In the genomic region with DNA sequence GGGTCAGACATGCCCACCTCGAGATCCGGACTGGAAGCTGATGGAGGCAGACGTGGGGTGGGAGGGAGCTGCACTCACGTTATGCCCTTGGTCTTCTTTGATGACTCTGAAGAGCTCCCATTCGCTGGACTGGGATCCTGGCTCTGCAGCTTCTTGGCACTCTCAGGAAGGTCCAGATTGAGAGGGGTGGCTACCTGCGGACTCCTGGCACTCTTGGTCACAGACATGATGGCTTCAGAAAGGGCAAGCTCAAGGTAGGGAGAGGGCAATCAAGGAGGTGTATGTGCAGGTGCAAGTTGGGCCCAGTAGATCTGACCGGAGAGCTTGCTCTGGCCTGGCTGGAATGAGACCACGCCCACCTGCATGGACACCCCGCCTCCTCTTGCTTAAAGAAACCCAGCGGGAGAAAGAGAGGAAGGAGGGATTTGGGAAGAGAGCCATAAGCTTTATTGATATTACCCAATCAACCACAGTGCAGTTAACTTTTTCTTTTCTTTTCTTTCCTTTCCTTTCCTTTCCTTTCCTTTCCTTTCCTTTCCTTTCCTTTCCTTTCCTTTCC, we compare ENCODE assay signal across 9 mouse cellular contexts. TPM values are rescaled to one million over a fixed set of nuclear protein-coding genes. Genes with fewer than 3 reads are reported as not detected.
A peak's percentile ranks its signal among the peaks of the same experiment; 100 is the strongest.
DNase-seq lines count a peak whose midpoint lies in the region; ATAC-seq and TF ChIP-seq lines count a peak whose summit lies in the region.
"Had no signal": no experiment of that assay in that cellular context is flagged by ENCODE, and none has a peak within 500 bp of the region (broad histone marks: within the 10 kb centered on the region; RNA-seq: fewer than 3 reads in every experiment).

Slc36a2 (minus strand) TSS at position 345 of the 559 bp plus-strand sequence.

- TF ChIP-seq CTCF in liver, postnatal 0 days (IDR thresholded peaks at IDR 0.05; ENCODE audit: low read depth) = no peak
- TF ChIP-seq CTCF in left cerebral cortex, adult 2 months (IDR thresholded peaks at IDR 0.05) = no peak

- H3K36me3 ChIP-seq in erythroblast, embryonic 14.5 days (ENCODE audit: control insufficient read depth) = no peaks in the 10 kb centered on the region; the same call in 1 of the 2 replicates
- no peaks in the 10 kb centered on the region for H3K36me3 ChIP-seq in liver, postnatal 0 days (replicated peaks; ENCODE audit: insufficient read depth, low read length)
- H3K36me3 ChIP-seq in hindbrain, embryonic 13.5 days = no peaks in the 10 kb centered on the region

- peak; percentile 42 for DNase-seq in R1 (ENCODE audit: low read depth, low spot score)
- DNase-seq in cerebellum, postnatal 25 days = peak; percentile 83 to 84
- DNase-seq in liver, postnatal 0 days = peak; percentile 57
- no peak for DNase-seq in gastrocnemius, postnatal 14 days
- DNase-seq in left cerebral cortex, adult 2 months (ENCODE audit: extremely low spot score in 1 of 2, low spot score in 2 of 2) = no peak

- no peaks in the 10 kb centered on the region for H3K4me1 ChIP-seq in erythroblast, embryonic 14.5 days (ENCODE audit: control insufficient read depth)
- peaks cover 7% of the 10 kb centered on the region; the same call in 1 of the 2 replicates for H3K4me1 ChIP-seq in liver, postnatal 0 days (ENCODE audit: insufficient read depth)
- H3K4me1 ChIP-seq in hindbrain, embryonic 13.5 days (replicated peaks) = no peaks in the 10 kb centered on the region

- H3K27me3 ChIP-seq in erythroblast, embryonic 14.5 days (ENCODE audit: control insufficient read depth) = no peaks in the 10 kb centered on the region
- peaks cover 3% of the 10 kb centered on the region; the same call in 1 of the 2 replicates for H3K27me3 ChIP-seq in liver, postnatal 0 days (ENCODE audit: insufficient read depth, low read length)
- no peaks in the 10 kb centered on the region for H3K27me3 ChIP-seq in hindbrain, embryonic 13.5 days

- 33% methylated on average over 10 of the region's 10 CpGs for WGBS in liver, postnatal 0 days (ENCODE audit: insufficient replicate concordance)
- WGBS in hindbrain, embryonic 13.5 days = 32% methylated on average over 10 of the region's 10 CpGs

- peak within 1 kb of the TSS; percentile 47 for H3K4me2 ChIP-seq in liver, postnatal 0 days (ENCODE audit: low read depth, low read length)
- no peak within 1 kb of the TSS for H3K4me2 ChIP-seq in hindbrain, embryonic 13.5 days

- intact Hi-C loops in gastrocnemius, postnatal 14 days (cut with DNase I; ENCODE audit: low total_unique reads) = no loop called here
- intact Hi-C loops in left cerebral cortex, adult 2 months (cut with DNase I) = no loop called here

- no peak within 1 kb of the TSS for H3K27ac ChIP-seq in liver, postnatal 0 days (ENCODE audit: low read depth)
- no peak within 1 kb of the TSS for H3K27ac ChIP-seq in left cerebral cortex, adult 2 months
- no peak within 1 kb of the TSS for H3K27ac ChIP-seq in hindbrain, embryonic 13.5 days

- no peak for ATAC-seq in erythroblast, adult 5-6 weeks (replicated peaks; ENCODE audit: low FRiP score, poor library complexity, severe bottlenecking)
- peak; percentile 56; the same call in 1 of the 2 replicates for ATAC-seq in liver, postnatal 0 days
- no peak for ATAC-seq in hindbrain, embryonic 13.5 days (ENCODE audit: low FRiP score)

- TF ChIP-seq EP300 in liver, postnatal 0 days (IDR thresholded peaks at IDR 0.05; ENCODE audit: low read depth) = no peak

- no peaks in the 10 kb centered on the region for H3K9me3 ChIP-seq in erythroblast, embryonic 14.5 days (ENCODE audit: control insufficient read depth, low read length)
- H3K9me3 ChIP-seq in liver, postnatal 0 days (ENCODE audit: low read length) = no peaks in the 10 kb centered on the region
- H3K9me3 ChIP-seq in hindbrain, embryonic 13.5 days = no peaks in the 10 kb centered on the region

- H3K9ac ChIP-seq in liver, postnatal 0 days (replicated peaks) = no peak within 1 kb of the TSS
- H3K9ac ChIP-seq in hindbrain, embryonic 13.5 days = no peak within 1 kb of the TSS

- H3K4me3 ChIP-seq in erythroblast, embryonic 14.5 days (replicated peaks) = peak within 1 kb of the TSS; percentile 48
- H3K4me3 ChIP-seq in liver, postnatal 0 days (ENCODE audit: low read depth, low read length) = peak within 1 kb of the TSS; percentile 8; the same call in 1 of the 2 replicates
- H3K4me3 ChIP-seq in left cerebral cortex, adult 2 months = no peak within 1 kb of the TSS
- H3K4me3 ChIP-seq in hindbrain, embryonic 13.5 days = no peak within 1 kb of the TSS

RNA-seq across cellular contexts. Expression of gene Slc36a2, which starts in this region (rescaled TPM):
- 0.03 TPM in 1 of 2 replicates, not detected in the other for polyA plus RNA-seq in erythroblast, embryonic 14.5 days (2012)
- total RNA-seq in erythroblast, adult 5-6 weeks (2015; ENCODE audit: low replicate concordance) = not detected in 2 replicates
- total RNA-seq in erythroblast, adult 5-6 weeks (2017; ENCODE audit: low replicate concordance) = 0.34 TPM in 1 of 2 replicates, not detected in the other
- 5.7 and 6.7 TPM in 2 replicates for polyA plus RNA-seq in liver, postnatal 0 days (2015; fragmentation: Nextera tagmentation; extraction: Ambion mirVana)
- 1 to 10 TPM in 1 of 2 experiments, under 1 TPM in 1; 0.66 to 2.4 TPM for total RNA-seq in gastrocnemius, postnatal 14 days (2021)
- total RNA-seq in left cerebral cortex, adult 2 months (2021) = under 1 TPM in 1 of 2 experiments, not detected in 1; 0.32 TPM
- polyA plus RNA-seq in hindbrain, embryonic 13.5 days (2015; fragmentation: Nextera tagmentation; extraction: Ambion mirVana) = 1.1 and 1.5 TPM in 2 replicates
- total RNA-seq: liver, adult 2 months had no signal
- polyA plus RNA-seq: liver, adult 2 months had no signal

Comparison
In these comparisons a context has a peak if more than half of its experiments do, and no peak if none do; other contexts are left out.
1. H3K4me3 ChIP-seq: peak in erythroblast, embryonic 14.5 days (single experiment) and liver, postnatal 0 days (single experiment); none in left cerebral cortex, adult 2 months (single experiment) and hindbrain, embryonic 13.5 days (single experiment).
2. DNase-seq: peak in R1 (single experiment), cerebellum, postnatal 25 days (2 of 2) and liver, postnatal 0 days (single experiment); none in gastrocnemius, postnatal 14 days (single experiment) and left cerebral cortex, adult 2 months (0 of 2).